Mouse (Mus musculus) neural tube, embryonic 14.5 days (tissue): ENCODE measurements around the gene Cela2a. TPM values are rescaled to one million over a fixed set of nuclear protein-coding genes. Genes with fewer than 3 reads are reported as not detected.

Experiments
- ATAC-seq: fragments of 200-750 bp; cut with Nextera tagmentation; 2 replicates; pipeline ENCODE4 v1.8.0; 2017; ENCODE audit warnings: low read depth, mild to moderate bottlenecking, moderate TSS enrichment, moderate library complexity
- H3K27ac ChIP-seq: fragments of 300-500 bp; sonication (generic); 2 replicates; pipeline ENCODE4 v1.5.1; 2014; ENCODE audit warnings: low read depth, mild to moderate bottlenecking, control low read depth, low read length, moderate library complexity, mixed read lengths
- H3K27me3 ChIP-seq: fragments of 300-500 bp; sonication (generic); 2 replicates; pipeline ENCODE4 v1.6.1; 2014; ENCODE audit warnings: low read length; ENCODE audit not compliant: control insufficient read depth, insufficient read depth
- H3K36me3 ChIP-seq: fragments of 300-500 bp; sonication (generic); 2 replicates; pipeline ENCODE4 v1.6.1; 2014; ENCODE audit warnings: low read length, mixed read lengths; ENCODE audit not compliant: control insufficient read depth, insufficient read depth
- H3K4me1 ChIP-seq: fragments of 300-500 bp; sonication (generic); 2 replicates; pipeline ENCODE4 v1.6.1; 2014; ENCODE audit warnings: low read length; ENCODE audit not compliant: control insufficient read depth, insufficient read depth
- H3K4me2 ChIP-seq: fragments of 300-500 bp; sonication (generic); 2 replicates; pipeline ENCODE4 v1.6.1; 2014; ENCODE audit warnings: mild to moderate bottlenecking, low read depth, low read length, control low read depth
- H3K4me3 ChIP-seq: fragments of 300-500 bp; sonication (generic); 2 replicates; pipeline ENCODE4 v1.5.1; 2014; ENCODE audit warnings: low read depth, low read length, control low read depth, mixed read lengths
- H3K9ac ChIP-seq: fragments of 300-500 bp; sonication (generic); replicated peaks from 2 replicates; pipeline ENCODE4 v1.6.1; 2014; ENCODE audit warnings: low read depth, mild to moderate bottlenecking, control low read depth, low read length, mixed read lengths
- H3K9me3 ChIP-seq: fragments of 300-500 bp; sonication (generic); 2 replicates; pipeline ENCODE4 v1.6.1; 2016; ENCODE audit warnings: low read length; ENCODE audit not compliant: control insufficient read depth
- WGBS: fragments of 180-500 bp; shearing (Covaris S2); extraction: QIAGEN DNeasy Blood & Tissue Kit; methylation state at CpG from one replicate; pipeline ENCODE4 v1.1.7; 2014; 5-methylcytosine and 5-hydroxymethylcytosine counted together
- polyA plus RNA-seq: library from polyadenylated mRNA; unstranded; fragments of >200 nt; fragmentation: Nextera tagmentation; extraction: Ambion mirVana; gene quantifications from 2 replicates; pipeline ENCODE4 v1.2.1, GENCODE M21; 2014

Cela2a gene
- polyA plus RNA-seq, 1 experiment from 2014 or later = not detected

GRCm38 (mm10) chr4:141796954-141797353, 29.0 kb downstream of the Cela2a start:
- H3K4me2 ChIP-seq = no peak overlapping the region
- no peak overlapping the region for H3K4me3 ChIP-seq
- WGBS = 90% methylated on average over 4 of the region's 4 CpGs
- peaks cover 10% of the 10 kb centered on the region; the same call in 1 of the 2 replicates for H3K4me1 ChIP-seq
- no peaks in the 10 kb centered on the region for H3K27me3 ChIP-seq
- H3K9me3 ChIP-seq = no peaks in the 10 kb centered on the region
- H3K36me3 ChIP-seq = no peaks in the 10 kb centered on the region
- ATAC-seq = no peak
- no peak overlapping the region for H3K9ac ChIP-seq
- H3K27ac ChIP-seq = no peak overlapping the region

- ATAC-seq = no peak
- peaks cover 10% of the 10 kb centered on the region; the same call in 1 of the 2 replicates for H3K4me1 ChIP-seq
- H3K27ac ChIP-seq = no peak overlapping the region
- no peaks in the 10 kb centered on the region for H3K9me3 ChIP-seq
- no peaks in the 10 kb centered on the region for H3K27me3 ChIP-seq
- H3K36me3 ChIP-seq = no peaks in the 10 kb centered on the region
- 94% methylated on average over 7 of the region's 7 CpGs for WGBS
- no peak overlapping the region for H3K4me3 ChIP-seq
- H3K4me2 ChIP-seq = no peak overlapping the region
- H3K9ac ChIP-seq = no peak overlapping the region
Observed at GRCm38 (mm10) chr4:141796356-141796755, 29.6 kb downstream of the Cela2a start.

GRCm38 (mm10) chr4:141794152-141794535, 31.8 kb downstream of the Cela2a start:
- H3K4me2 ChIP-seq = peak overlapping the region; percentile 45
- H3K9ac ChIP-seq = peak overlapping the region; percentile 51
- no peak for ATAC-seq
- H3K36me3 ChIP-seq = no peaks in the 10 kb centered on the region
- H3K27ac ChIP-seq = peak overlapping the region; percentile 84
- no peaks in the 10 kb centered on the region for H3K9me3 ChIP-seq
- peak overlapping the region; percentile 45 for H3K4me3 ChIP-seq
- no peaks in the 10 kb centered on the region for H3K27me3 ChIP-seq
- WGBS = 15% methylated on average over 5 of the region's 5 CpGs
- peaks cover 15% of the 10 kb centered on the region; the same call in 1 of the 2 replicates for H3K4me1 ChIP-seq

- H3K4me2 ChIP-seq = peak within 1 kb of the TSS; percentile 45
- peaks cover 15% of the 10 kb centered on the region; the same call in 1 of the 2 replicates for H3K4me1 ChIP-seq
- H3K9me3 ChIP-seq = no peaks in the 10 kb centered on the region
- peak within 1 kb of the TSS; percentile 45 for H3K4me3 ChIP-seq
- H3K27ac ChIP-seq = peak within 1 kb of the TSS; percentile 84
- H3K9ac ChIP-seq = peak within 1 kb of the TSS; percentile 51
- 1% methylated on average over 72 of the region's 80 CpGs for WGBS
- ATAC-seq = peak; percentile 68
- H3K27me3 ChIP-seq = no peaks in the 10 kb centered on the region
- H3K36me3 ChIP-seq = no peaks in the 10 kb centered on the region
Observed at GRCm38 (mm10) chr4:141793282-141794151, 32.4 kb downstream of the Cela2a start, which contains the start of gene Casp9. Gene Casp9, plus strand, starts transcription at chr4:141793612.

- peak overlapping the region; percentile 84 for H3K27ac ChIP-seq
- H3K4me3 ChIP-seq = peak overlapping the region; percentile 45
- WGBS = 9% methylated on average over 10 of the region's 10 CpGs
- 0 out of 2 replicates have a peak overlapping the region, but pooled peaks have one; percentile 21 for H3K9ac ChIP-seq
- H3K27me3 ChIP-seq = no peaks in the 10 kb centered on the region
- H3K9me3 ChIP-seq = no peaks in the 10 kb centered on the region
- peak overlapping the region; percentile 45 for H3K4me2 ChIP-seq
- no peak for ATAC-seq
- no peaks in the 10 kb centered on the region for H3K36me3 ChIP-seq
- peaks cover 15% of the 10 kb centered on the region; the same call in 1 of the 2 replicates for H3K4me1 ChIP-seq
Observed at GRCm38 (mm10) chr4:141792554-141793281, 33.2 kb downstream of the Cela2a start.

- H3K4me2 ChIP-seq = no peak overlapping the region
- H3K9me3 ChIP-seq = no peaks in the 10 kb centered on the region
- H3K4me3 ChIP-seq = no peak overlapping the region
- H3K27me3 ChIP-seq = no peaks in the 10 kb centered on the region
- H3K36me3 ChIP-seq = no peaks in the 10 kb centered on the region
- peaks cover 15% of the 10 kb centered on the region; the same call in 1 of the 2 replicates for H3K4me1 ChIP-seq
- WGBS = 87% methylated on average over 8 of the region's 8 CpGs
- no peak for ATAC-seq
- no peak overlapping the region for H3K27ac ChIP-seq
- no peak overlapping the region for H3K9ac ChIP-seq
Observed at GRCm38 (mm10) chr4:141791951-141792350, 34.0 kb downstream of the Cela2a start.

GRCm38 (mm10) chr4:141791486-141791885, 34.5 kb downstream of the Cela2a start:
- H3K9ac ChIP-seq = no peak overlapping the region
- no peaks in the 10 kb centered on the region for H3K36me3 ChIP-seq
- H3K27ac ChIP-seq = no peak overlapping the region
- H3K27me3 ChIP-seq = no peaks in the 10 kb centered on the region
- no peaks in the 10 kb centered on the region for H3K9me3 ChIP-seq
- no peak overlapping the region for H3K4me2 ChIP-seq
- no peak for ATAC-seq
- WGBS = 92% methylated on average over 7 of the region's 7 CpGs
- peaks cover 15% of the 10 kb centered on the region; the same call in 1 of the 2 replicates for H3K4me1 ChIP-seq
- no peak overlapping the region for H3K4me3 ChIP-seq

GRCm38 (mm10) chr4:141790524-141790990, 35.4 kb downstream of the Cela2a start, which contains the start of gene Dnajc16:
Gene Dnajc16, minus strand, starts transcription at chr4:141790931.
- no peaks in the 10 kb centered on the region; the same call in 1 of the 2 replicates for H3K36me3 ChIP-seq
- peak within 1 kb of the TSS; percentile 79 for H3K4me2 ChIP-seq
- H3K9me3 ChIP-seq = no peaks in the 10 kb centered on the region
- peak within 1 kb of the TSS; percentile 88 for H3K9ac ChIP-seq
- peak; percentile 90 for ATAC-seq
- no peaks in the 10 kb centered on the region for H3K27me3 ChIP-seq
- H3K4me3 ChIP-seq = peak within 1 kb of the TSS; percentile 85
- peak within 1 kb of the TSS; percentile 69; the same call in 1 of the 2 replicates for H3K27ac ChIP-seq
- H3K4me1 ChIP-seq = peaks cover 15% of the 10 kb centered on the region; the same call in 1 of the 2 replicates
- under 1% methylated on average over 42 of the region's 42 CpGs for WGBS
